Mouse (Mus musculus): ENCODE data around the gene Ptprg. TPM values are rescaled to one million over a fixed set of nuclear protein-coding genes. Genes with fewer than 3 reads are reported as not detected.

The Ptprg gene
- 6.9 and 12.1 TPM in 2 replicates for polyA plus RNA-seq (2012; rRNA removed)

DNA sequence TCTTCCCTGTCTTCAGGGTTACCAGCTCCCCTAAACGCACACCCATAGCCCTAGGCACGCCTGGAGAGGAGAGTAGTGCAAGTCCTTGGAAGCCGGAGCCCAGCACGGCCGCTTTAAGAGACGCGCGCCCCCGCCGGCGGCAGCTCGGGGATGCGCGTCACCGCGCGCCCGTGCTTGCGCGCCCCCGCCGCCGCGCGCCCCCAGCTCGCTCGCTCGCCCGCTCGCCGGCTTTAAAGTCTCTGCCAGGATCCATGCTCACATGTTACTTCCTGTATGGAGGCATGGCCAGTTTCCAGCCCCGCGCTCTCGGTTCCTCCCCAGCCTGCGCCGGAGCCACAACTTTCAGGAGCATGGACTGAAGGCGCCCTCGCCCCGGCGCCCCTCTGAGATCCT, at the start of gene Ptprg:
Gene Ptprg (plus strand): TSS at position 260 of the 393 bp plus-strand sequence.
- peaks cover 20% of the 10 kb centered on the region for H3K4me1 ChIP-seq (ENCODE audit: control insufficient read depth, insufficient read depth, low read length)
- TF ChIP-seq POLR2A (IDR thresholded peaks at IDR 0.05; ENCODE audit: control insufficient read depth, low read depth, low read length): 0 out of 2 replicates have a peak, but pooled peaks have one; percentile 45
- TF ChIP-seq CTCF (IDR thresholded peaks at IDR 0.05; ENCODE audit: control insufficient read depth, insufficient read depth, insufficient replicate concordance, low read depth, low read length): no peak
- peak within 1 kb of the TSS; percentile 59 for H3K27ac ChIP-seq (ENCODE audit: control insufficient read depth, insufficient read depth, low read depth, low read length)
- H3K4me3 ChIP-seq (ENCODE audit: control insufficient read depth, low read depth, low read length): peak within 1 kb of the TSS; percentile 83
- H3K36me3 ChIP-seq (ENCODE audit: control insufficient read depth, insufficient read depth, low read length): no peaks in the 10 kb centered on the region
- no peaks in the 10 kb centered on the region; the same call in 1 of the 2 replicates for H3K27me3 ChIP-seq (ENCODE audit: control insufficient read depth, insufficient read depth, low read length)

DNA sequence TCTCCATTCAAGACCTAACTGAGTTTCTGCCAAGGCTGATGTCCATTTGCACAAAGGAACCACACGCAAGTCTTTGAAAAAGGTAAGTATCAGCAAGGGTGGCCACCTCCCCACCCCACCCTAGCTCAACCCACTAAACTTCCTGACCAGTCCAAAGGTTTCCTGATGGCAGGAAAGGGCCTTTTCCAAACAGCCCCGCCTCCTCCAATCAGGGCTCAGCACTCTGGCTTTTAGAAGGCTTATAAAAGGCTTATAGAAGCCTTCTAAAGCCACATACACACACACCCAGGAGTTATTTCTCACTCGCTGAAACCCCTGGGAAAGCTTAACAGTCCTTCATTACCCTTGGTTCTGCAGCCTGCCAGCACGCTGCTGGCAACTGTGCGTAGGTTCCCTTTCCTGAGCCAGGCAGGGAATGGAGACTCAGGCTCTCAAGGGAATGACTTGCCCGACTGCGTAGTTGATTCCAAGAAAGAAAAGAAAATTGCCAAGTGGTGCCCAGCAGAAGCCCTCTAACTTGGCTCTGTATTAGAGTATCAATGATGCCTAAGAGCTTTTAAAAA, 49.4 kb upstream of the Ptprg start:
- no peak overlapping the region for H3K27ac ChIP-seq (ENCODE audit: control insufficient read depth, insufficient read depth, low read depth, low read length)
- TF ChIP-seq CTCF (IDR thresholded peaks at IDR 0.05; ENCODE audit: control insufficient read depth, insufficient read depth, insufficient replicate concordance, low read depth, low read length) (no peak), POLR2A (IDR thresholded peaks at IDR 0.05; ENCODE audit: control insufficient read depth, low read depth, low read length) (no peak)
- H3K4me3 ChIP-seq (ENCODE audit: control insufficient read depth, low read depth, low read length): no peak overlapping the region
- H3K4me1 ChIP-seq (ENCODE audit: control insufficient read depth, insufficient read depth, low read length): no peaks in the 10 kb centered on the region; the same call in 1 of the 2 replicates
- no peaks in the 10 kb centered on the region for H3K36me3 ChIP-seq (ENCODE audit: control insufficient read depth, insufficient read depth, low read length)
- H3K27me3 ChIP-seq (ENCODE audit: control insufficient read depth, insufficient read depth, low read length): no peaks in the 10 kb centered on the region

DNA sequence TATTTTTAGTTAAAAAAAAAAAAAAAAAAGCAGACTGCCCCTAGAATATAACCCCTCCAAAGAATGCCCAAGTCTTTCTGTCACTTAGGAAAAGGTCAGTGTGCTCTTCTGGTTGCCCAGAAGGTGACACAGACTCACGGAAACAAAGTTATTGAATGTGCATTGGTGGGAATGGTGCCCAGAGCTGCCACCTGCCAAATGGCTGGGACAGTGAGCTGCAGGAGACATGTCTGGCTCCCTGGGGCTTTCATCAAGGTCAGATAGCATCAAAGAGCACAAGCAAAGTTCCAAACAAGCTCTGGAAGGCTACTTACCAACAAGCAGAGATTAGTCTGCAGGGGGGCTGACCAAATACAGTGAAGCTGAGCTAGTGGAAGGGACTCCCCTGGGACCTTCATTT, 43.2 kb upstream of the Ptprg start:
- Histone ChIP-seq H3K36me3 (ENCODE audit: control insufficient read depth, insufficient read depth, low read length) (no peaks in the 10 kb centered on the region), H3K27ac (ENCODE audit: control insufficient read depth, insufficient read depth, low read depth, low read length) (no peak overlapping the region), H3K4me3 (ENCODE audit: control insufficient read depth, low read depth, low read length) (no peak overlapping the region), H3K4me1 (ENCODE audit: control insufficient read depth, insufficient read depth, low read length) (no peaks in the 10 kb centered on the region), H3K27me3 (ENCODE audit: control insufficient read depth, insufficient read depth, low read length) (no peaks in the 10 kb centered on the region)
- TF ChIP-seq POLR2A (IDR thresholded peaks at IDR 0.05; ENCODE audit: control insufficient read depth, low read depth, low read length): no peak
- TF ChIP-seq CTCF (IDR thresholded peaks at IDR 0.05; ENCODE audit: control insufficient read depth, insufficient read depth, insufficient replicate concordance, low read depth, low read length): no peak

DNA sequence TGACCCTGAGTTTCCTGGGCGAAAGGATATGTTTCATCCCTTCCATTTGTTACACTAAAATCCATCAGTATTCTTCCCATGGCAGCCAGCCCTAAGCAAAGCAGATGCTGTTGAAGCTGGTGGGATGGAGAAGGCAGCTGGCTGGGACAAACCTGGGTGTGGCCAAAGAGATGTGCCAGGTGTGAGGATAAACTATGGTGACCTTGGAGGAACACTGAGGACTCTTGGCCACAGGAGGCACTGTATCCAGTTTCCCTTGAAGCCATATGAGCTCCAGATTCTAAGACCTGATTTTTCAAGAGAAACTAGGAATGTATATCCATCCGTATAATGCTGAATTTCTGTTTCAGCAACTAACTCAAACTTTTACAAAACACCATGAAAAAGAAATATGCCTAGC, 34.2 kb upstream of the Ptprg start:
- Histone ChIP-seq H3K4me1 (ENCODE audit: control insufficient read depth, insufficient read depth, low read length) (no peaks in the 10 kb centered on the region), H3K27me3 (ENCODE audit: control insufficient read depth, insufficient read depth, low read length) (no peaks in the 10 kb centered on the region), H3K36me3 (ENCODE audit: control insufficient read depth, insufficient read depth, low read length) (no peaks in the 10 kb centered on the region), H3K4me3 (ENCODE audit: control insufficient read depth, low read depth, low read length) (no peak overlapping the region), H3K27ac (ENCODE audit: control insufficient read depth, insufficient read depth, low read depth, low read length) (no peak overlapping the region)
- TF ChIP-seq CTCF (IDR thresholded peaks at IDR 0.05; ENCODE audit: control insufficient read depth, insufficient read depth, insufficient replicate concordance, low read depth, low read length) (no peak), POLR2A (IDR thresholded peaks at IDR 0.05; ENCODE audit: control insufficient read depth, low read depth, low read length) (no peak)

DNA sequence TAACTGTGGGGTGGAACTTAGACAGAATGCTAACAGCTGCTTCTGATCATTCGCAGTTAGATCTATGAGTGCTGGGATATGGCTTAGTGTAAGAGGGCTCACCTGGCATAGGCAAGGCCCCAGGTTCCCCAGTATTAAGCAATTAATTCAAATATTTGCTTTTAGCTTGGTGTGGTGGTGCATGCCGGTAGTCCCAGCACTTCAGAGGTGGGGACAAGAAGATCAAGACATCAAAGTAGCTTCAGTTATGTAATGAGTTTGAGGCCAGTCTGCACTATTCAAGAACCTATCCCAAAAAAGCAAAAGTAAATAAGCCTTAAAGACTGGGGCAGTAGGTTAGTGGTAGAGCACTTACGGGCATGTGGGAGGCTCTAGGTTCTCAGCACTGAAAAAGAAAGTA, 30.3 kb upstream of the Ptprg start:
- Histone ChIP-seq H3K4me1 (ENCODE audit: control insufficient read depth, insufficient read depth, low read length) (no peaks in the 10 kb centered on the region), H3K27ac (ENCODE audit: control insufficient read depth, insufficient read depth, low read depth, low read length) (no peak overlapping the region), H3K27me3 (ENCODE audit: control insufficient read depth, insufficient read depth, low read length) (no peaks in the 10 kb centered on the region), H3K4me3 (ENCODE audit: control insufficient read depth, low read depth, low read length) (no peak overlapping the region), H3K36me3 (ENCODE audit: control insufficient read depth, insufficient read depth, low read length) (no peaks in the 10 kb centered on the region)
- TF ChIP-seq POLR2A (IDR thresholded peaks at IDR 0.05; ENCODE audit: control insufficient read depth, low read depth, low read length) (no peak), CTCF (IDR thresholded peaks at IDR 0.05; ENCODE audit: control insufficient read depth, insufficient read depth, insufficient replicate concordance, low read depth, low read length) (no peak)

DNA sequence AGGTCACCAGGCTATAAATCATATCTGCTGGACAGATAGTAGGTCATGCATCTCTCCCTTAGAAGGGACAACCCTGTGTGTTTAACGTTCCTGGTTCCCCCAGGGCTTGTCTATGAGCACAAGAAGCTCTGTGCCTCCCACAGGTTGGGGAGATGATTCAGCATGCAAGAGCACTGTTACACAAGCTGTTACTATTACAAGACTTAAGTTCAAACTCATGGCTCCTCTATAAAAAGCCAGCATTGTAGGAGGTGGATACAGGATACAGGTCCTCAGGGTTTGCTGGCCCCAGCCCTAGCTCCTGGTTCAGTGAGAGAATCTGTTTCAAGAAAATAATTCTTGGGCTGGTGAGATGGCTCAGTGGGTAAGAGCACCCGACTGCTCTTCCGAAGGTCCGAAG, 23.7 kb upstream of the Ptprg start:
- no peak for TF ChIP-seq POLR2A (IDR thresholded peaks at IDR 0.05; ENCODE audit: control insufficient read depth, low read depth, low read length)
- no peak for TF ChIP-seq CTCF (IDR thresholded peaks at IDR 0.05; ENCODE audit: control insufficient read depth, insufficient read depth, insufficient replicate concordance, low read depth, low read length)
- H3K27ac ChIP-seq (ENCODE audit: control insufficient read depth, insufficient read depth, low read depth, low read length): no peak overlapping the region
- H3K27me3 ChIP-seq (ENCODE audit: control insufficient read depth, insufficient read depth, low read length): no peaks in the 10 kb centered on the region
- H3K4me3 ChIP-seq (ENCODE audit: control insufficient read depth, low read depth, low read length): no peak overlapping the region
- no peaks in the 10 kb centered on the region for H3K4me1 ChIP-seq (ENCODE audit: control insufficient read depth, insufficient read depth, low read length)
- no peaks in the 10 kb centered on the region for H3K36me3 ChIP-seq (ENCODE audit: control insufficient read depth, insufficient read depth, low read length)

DNA sequence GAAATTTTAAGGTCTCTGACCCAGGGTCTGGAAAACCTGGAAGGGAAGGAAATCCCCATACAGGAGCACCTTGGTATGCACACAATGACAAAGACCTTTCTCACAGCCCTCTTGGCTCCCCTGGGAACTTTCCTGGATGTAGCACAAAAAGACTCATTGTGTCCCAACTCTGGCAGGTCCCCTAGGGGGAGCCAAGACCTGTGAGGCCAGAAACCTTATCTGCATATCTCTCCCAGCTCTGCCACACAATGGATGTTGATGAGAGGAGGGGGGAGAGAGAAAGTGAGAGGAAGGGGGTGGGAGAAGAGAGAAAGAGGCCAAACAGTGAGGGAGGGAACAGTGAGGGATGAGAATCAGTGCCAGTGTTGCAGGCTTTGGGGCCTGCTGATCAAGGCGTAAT, 18.9 kb upstream of the Ptprg start:
- Histone ChIP-seq H3K36me3 (ENCODE audit: control insufficient read depth, insufficient read depth, low read length) (no peaks in the 10 kb centered on the region), H3K27me3 (ENCODE audit: control insufficient read depth, insufficient read depth, low read length) (no peaks in the 10 kb centered on the region), H3K4me1 (ENCODE audit: control insufficient read depth, insufficient read depth, low read length) (peaks cover 4% of the 10 kb centered on the region), H3K4me3 (ENCODE audit: control insufficient read depth, low read depth, low read length) (no peak overlapping the region), H3K27ac (ENCODE audit: control insufficient read depth, insufficient read depth, low read depth, low read length) (no peak overlapping the region)
- TF ChIP-seq POLR2A (IDR thresholded peaks at IDR 0.05; ENCODE audit: control insufficient read depth, low read depth, low read length) (no peak), CTCF (IDR thresholded peaks at IDR 0.05; ENCODE audit: control insufficient read depth, insufficient read depth, insufficient replicate concordance, low read depth, low read length) (no peak)
